Mouse (Mus musculus) activated CD4-positive, CD25-positive, alpha-beta regulatory T cell, adult 4 months (primary cell): ENCODE data around the gene Sar1b. TPM values are rescaled to one million over a fixed set of nuclear protein-coding genes. Genes with fewer than 3 reads are reported as not detected.
"Not testable (repeated sequence)": the region's sequence is repeated elsewhere in the genome, so short reads cannot be mapped to it uniquely, and the experiment has no call there.

Experiments
- ATAC-seq: one replicate; pipeline ENCODE4 v1.8.0; 2017
- polyA plus RNA-seq, 2 experiments: library from polyadenylated mRNA; unstranded; fragments of 100-300 nt; shearing (Covaris generic); gene quantifications; one replicate each; pipeline ENCODE4 v1.2.1; 2017

The Sar1b gene
- polyA plus RNA-seq, 2 experiments from 2014 or later: 152 to 155 TPM

GRCm38 (mm10) chr11:51780773-51781267, 17.3 kb downstream of the Sar1b start:
- ATAC-seq: no peak

- no peak for ATAC-seq
Measured at GRCm38 (mm10) chr11:51782721-51783120, 19.2 kb downstream of the Sar1b start.

- no peak for ATAC-seq
Measured at GRCm38 (mm10) chr11:51785926-51786325, 22.4 kb downstream of the Sar1b start.

- ATAC-seq: not testable (repeated sequence)
Measured at GRCm38 (mm10) chr11:51789735-51790134, 26.2 kb downstream of the Sar1b start.

GRCm38 (mm10) chr11:51790662-51791061, 27.2 kb downstream of the Sar1b start:
- ATAC-seq: no peak

GRCm38 (mm10) chr11:51796272-51796671, 32.8 kb downstream of the Sar1b start:
- ATAC-seq: no peak

GRCm38 (mm10) chr11:51800634-51801325, 37.3 kb downstream of the Sar1b start:
- ATAC-seq: peak; percentile 77

GRCm38 (mm10) chr11:51805221-51805981, 41.9 kb downstream of the Sar1b start:
- peak; percentile 86 for ATAC-seq

GRCm38 (mm10) chr11:51807108-51807879, 43.8 kb downstream of the Sar1b start:
- ATAC-seq: no peak

GRCm38 (mm10) chr11:51809632-51810224, 46.2 kb downstream of the Sar1b start:
- ATAC-seq: no peak

GRCm38 (mm10) chr11:51811230-51811629, 47.7 kb downstream of the Sar1b start:
- no peak for ATAC-seq

- ATAC-seq: no peak
Measured at GRCm38 (mm10) chr11:51812022-51812546, 48.6 kb downstream of the Sar1b start.

- ATAC-seq: peak; percentile 85
Measured at GRCm38 (mm10) chr11:51817756-51818155, 54.3 kb downstream of the Sar1b start.

GRCm38 (mm10) chr11:51818837-51819236, 55.4 kb downstream of the Sar1b start:
- no peak for ATAC-seq

GRCm38 (mm10) chr11:51819964-51820363, 56.5 kb downstream of the Sar1b start:
- no peak for ATAC-seq

GRCm38 (mm10) chr11:51820861-51821260, 57.4 kb downstream of the Sar1b start:
- peak; percentile 38 for ATAC-seq

GRCm38 (mm10) chr11:51822736-51823135, 59.2 kb downstream of the Sar1b start:
- no peak for ATAC-seq

GRCm38 (mm10) chr11:51823271-51823670, 59.8 kb downstream of the Sar1b start:
- ATAC-seq: no peak

GRCm38 (mm10) chr11:51823963-51824753, 60.7 kb downstream of the Sar1b start:
- ATAC-seq: no peak

GRCm38 (mm10) chr11:51824867-51825424, 61.5 kb downstream of the Sar1b start:
- ATAC-seq: no peak
